8 mouse cellular contexts compared by ENCODE assay signal in genomic region chr5:65336075-65336355, GRCm38 (mm10). TPM values are rescaled to one million over a fixed set of nuclear protein-coding genes. Genes with fewer than 3 reads are reported as not detected.
DNase-seq lines count a peak whose midpoint lies in the region; ATAC-seq and TF ChIP-seq lines count a peak whose summit lies in the region.

No protein-coding gene starts in this region.

- no peak for TF ChIP-seq POLR2A in MEL (IDR thresholded peaks at IDR 0.05; ENCODE audit: control insufficient read depth in 1 of 2, insufficient read depth in 1 of 2, low read depth in 1 of 2, low read length in 2 of 2, poor library complexity in 1 of 2)

- peaks cover 23% of the 10 kb centered on the region for H3K79me2 ChIP-seq in MEL (ENCODE audit: control insufficient read depth, insufficient read depth, low read length, poor library complexity)

- intact Hi-C loops in heart, postnatal 10 days (cut with DNase I) = loop anchor here (2.0 kb wide), 1 partner anchor 55 kb away; the partner anchor contains the start of genes Lias and Rpl9

- no peak for DNase-seq in heart, postnatal 0 days (ENCODE audit: low spot score)
- no peak for DNase-seq in heart, postnatal 10 days
- DNase-seq in MEL (ENCODE audit: low read depth, low spot score) = no peak
- DNase-seq in hindbrain, embryonic 11.5 days (ENCODE audit: low spot score) = no peak
- DNase-seq in midbrain, embryonic 11.5 days (ENCODE audit: low spot score, missing footprints) = no peak
- no peak for DNase-seq in spleen, adult 18-20 months
- DNase-seq in kidney, adult 9 months = no peak
- DNase-seq in gastrocnemius, postnatal 25 days = no peak

- H3K36me3 ChIP-seq in heart, postnatal 0 days (replicated peaks; ENCODE audit: control insufficient read depth, insufficient read depth, low read length) = 0 out of 2 replicates have a peak, but pooled peaks cover 3% of the 10 kb centered on the region
- peaks cover 0 to 16% of the 10 kb centered on the region in 2 experiments; a peak in 3 of 4 replicates for H3K36me3 ChIP-seq in MEL (ENCODE audit: control insufficient read depth in 1 of 2, insufficient read depth in 2 of 2, low read length in 2 of 2)
- H3K36me3 ChIP-seq in hindbrain, embryonic 11.5 days (ENCODE audit: control insufficient read depth, insufficient read depth, low read length) = no peaks in the 10 kb centered on the region
- H3K36me3 ChIP-seq in midbrain, embryonic 11.5 days (ENCODE audit: control insufficient read depth, insufficient read depth, low read length) = 0 out of 2 replicates have a peak, but pooled peaks cover 2% of the 10 kb centered on the region

- ATAC-seq in heart, postnatal 0 days (ENCODE audit: insufficient read depth, low read depth) = no peak
- peak; percentile 58; the same call in 1 of the 2 replicates for ATAC-seq in hindbrain, embryonic 11.5 days (ENCODE audit: low FRiP score)
- peak; percentile 22; the same call in 1 of the 2 replicates for ATAC-seq in midbrain, embryonic 11.5 days (ENCODE audit: low FRiP score)

- 0 out of 2 replicates have a peak overlapping the region, but pooled peaks have one; percentile 76 for H3K9ac ChIP-seq in heart, postnatal 0 days (replicated peaks; ENCODE audit: low read depth, low read length)
- H3K9ac ChIP-seq in MEL (ENCODE audit: control insufficient read depth, low read depth, low read length, poor library complexity, severe bottlenecking) = peak overlapping the region; percentile 56
- no peak overlapping the region for H3K9ac ChIP-seq in hindbrain, embryonic 11.5 days (ENCODE audit: low read depth, low read length)
- peak overlapping the region; percentile 84; the same call in 1 of the 2 replicates for H3K9ac ChIP-seq in midbrain, embryonic 11.5 days (ENCODE audit: low read length)

- no peak for TF ChIP-seq RAD21 in MEL (IDR thresholded peaks at IDR 0.05; ENCODE audit: low read depth, low read length)

- H3K4me3 ChIP-seq in heart, postnatal 0 days (ENCODE audit: low read depth, low read length) = peak overlapping the region; percentile 89
- H3K4me3 ChIP-seq in MEL (ENCODE audit: control insufficient read depth in 1 of 2, insufficient read depth in 1 of 2, low read depth in 2 of 2, low read length in 2 of 2) = peak overlapping the region; percentile 40 to 80
- peak overlapping the region; percentile 87 for H3K4me3 ChIP-seq in hindbrain, embryonic 11.5 days (ENCODE audit: low read depth, low read length)
- H3K4me3 ChIP-seq in midbrain, embryonic 11.5 days (ENCODE audit: low read depth, low read length) = peak overlapping the region; percentile 64

- no peak overlapping the region for H3K27ac ChIP-seq in heart, postnatal 0 days (ENCODE audit: low read depth)
- peak overlapping the region; percentile 57 for H3K27ac ChIP-seq in MEL (ENCODE audit: control insufficient read depth, low read depth, low read length)
- no peak overlapping the region for H3K27ac ChIP-seq in hindbrain, embryonic 11.5 days (ENCODE audit: low read depth, low read length)
- H3K27ac ChIP-seq in midbrain, embryonic 11.5 days (ENCODE audit: low read depth, low read length) = no peak overlapping the region

- no peaks in the 10 kb centered on the region for H3K9me3 ChIP-seq in heart, postnatal 0 days (replicated peaks; ENCODE audit: control insufficient read depth, low read length)
- H3K9me3 ChIP-seq in MEL (replicated peaks; ENCODE audit: insufficient read depth, low read length) = no peaks in the 10 kb centered on the region
- H3K9me3 ChIP-seq in hindbrain, embryonic 11.5 days (ENCODE audit: control insufficient read depth, low read length) = no peaks in the 10 kb centered on the region
- H3K9me3 ChIP-seq in midbrain, embryonic 11.5 days (ENCODE audit: control insufficient read depth, low read length) = no peaks in the 10 kb centered on the region

- 13% methylated on average over 4 of the region's 4 CpGs for whole genome bisulfite sequencing in heart, postnatal 0 days
- WGBS in hindbrain, embryonic 11.5 days = 25% methylated on average over 4 of the region's 4 CpGs
- 33% methylated on average over 4 of the region's 4 CpGs for WGBS in midbrain, embryonic 11.5 days

- no peak for TF ChIP-seq CTCF in heart, postnatal 0 days (IDR thresholded peaks at IDR 0.05; ENCODE audit: low read depth)
- no peak for TF ChIP-seq CTCF in MEL (IDR thresholded peaks at IDR 0.05 in 2 of 3, conservative IDR thresholded peaks at IDR 0.05 in 1 of 3; ENCODE audit: control insufficient read depth in 1 of 3, insufficient read depth in 1 of 3, low read depth in 2 of 3, low read length in 3 of 3, poor library complexity in 1 of 3, severe bottlenecking in 1 of 3)

- H3K27me3 ChIP-seq in heart, postnatal 0 days (ENCODE audit: control insufficient read depth, insufficient read depth, low read length) = no peaks in the 10 kb centered on the region
- H3K27me3 ChIP-seq in MEL (ENCODE audit: control insufficient read depth in 1 of 2, insufficient read depth in 2 of 2, low read length in 2 of 2) = no peaks in the 10 kb centered on the region
- no peaks in the 10 kb centered on the region for H3K27me3 ChIP-seq in hindbrain, embryonic 11.5 days (ENCODE audit: control insufficient read depth, insufficient read depth, low read length)
- H3K27me3 ChIP-seq in midbrain, embryonic 11.5 days (ENCODE audit: control insufficient read depth, insufficient read depth, low read length) = no peaks in the 10 kb centered on the region

- TF ChIP-seq EP300 in heart, postnatal 0 days (IDR thresholded peaks at IDR 0.05; ENCODE audit: low read depth) = no peak
- no peak for TF ChIP-seq EP300 in MEL (IDR thresholded peaks at IDR 0.05; ENCODE audit: low read depth in 1 of 2, low read length in 2 of 2)

- 0 out of 2 replicates have a peak, but pooled peaks cover 11% of the 10 kb centered on the region for H3K4me1 ChIP-seq in heart, postnatal 0 days (ENCODE audit: control insufficient read depth, insufficient read depth)
- peaks cover 0 to 12% of the 10 kb centered on the region in 2 experiments; a peak in 2 of 4 replicates for H3K4me1 ChIP-seq in MEL (ENCODE audit: control insufficient read depth in 1 of 2, insufficient read depth in 2 of 2, low read length in 2 of 2)
- H3K4me1 ChIP-seq in hindbrain, embryonic 11.5 days (replicated peaks; ENCODE audit: control insufficient read depth, insufficient read depth, low read length) = no peaks in the 10 kb centered on the region
- peaks cover 2% of the 10 kb centered on the region; the same call in 1 of the 2 replicates for H3K4me1 ChIP-seq in midbrain, embryonic 11.5 days (ENCODE audit: control insufficient read depth, insufficient read depth, low read length)

- H3K4me2 ChIP-seq in heart, postnatal 0 days (ENCODE audit: low read depth, low read length) = peak overlapping the region; percentile 86
- H3K4me2 ChIP-seq in hindbrain, embryonic 11.5 days (replicated peaks; ENCODE audit: low read depth, low read length) = peak overlapping the region; percentile 72
- H3K4me2 ChIP-seq in midbrain, embryonic 11.5 days = peak overlapping the region; percentile 60

TF ChIP-seq in MEL, 35 proteins besides CTCF, POLR2A, EP300 and RAD21 (continues in another document):
- no peak for TF ChIP-seq MXI1 (IDR thresholded peaks at IDR 0.05; ENCODE audit: low read depth, low read length)

RNA-seq across cellular contexts. Expression of gene Rfc1, which starts 0.5 kb away (rescaled TPM):
- total RNA-seq in heart, postnatal 0 days (2014; rRNA removed; ENCODE audit: low replicate concordance) = 13.3 and 34.9 TPM in 2 replicates
- 36.7 and 39.4 TPM in 2 replicates for polyA plus RNA-seq in heart, postnatal 0 days (2015; fragmentation: Nextera tagmentation; extraction: Ambion mirVana)
- 10 to 100 TPM; 27.3 to 30.5 TPM for total RNA-seq in heart, postnatal 10 days (2021)
- 50.2 and 50.6 TPM in 2 replicates for total RNA-seq in MEL (2012; rRNA removed)
- 1,000 to 10,000 TPM in 1 of 2 experiments, 10 to 100 TPM in 1; 51.5 to 2,723 TPM for polyA plus RNA-seq in MEL (2012; ENCODE audit: insufficient read depth in 1 of 2, insufficient read length in 2 of 2, low read depth in 1 of 2, low replicate concordance in 2 of 2, missing spikeins in 1 of 2)
- 81.1 TPM in 2 replicates for polyA plus RNA-seq in hindbrain, embryonic 11.5 days (2014; fragmentation: Nextera tagmentation; extraction: Ambion mirVana)
- 92.3 and 98.2 TPM in 2 replicates for polyA plus RNA-seq in midbrain, embryonic 11.5 days (2014; fragmentation: Nextera tagmentation; extraction: Ambion mirVana)
- 10 to 100 TPM; 18.3 to 20.5 TPM for total RNA-seq in gastrocnemius, postnatal 25 days (2021)

RNA-seq across cellular contexts. Expression of gene Klb, which starts 12.1 kb away (rescaled TPM):
- total RNA-seq in heart, postnatal 0 days (2014; rRNA removed; ENCODE audit: low replicate concordance) = not detected in 2 replicates
- 0.05 TPM in 1 of 2 replicates, not detected in the other for polyA plus RNA-seq in heart, postnatal 0 days (2015; fragmentation: Nextera tagmentation; extraction: Ambion mirVana)
- total RNA-seq in heart, postnatal 10 days (2021) = 1 to 10 TPM in 1 of 2 experiments, under 1 TPM in 1; 0.79 to 1.7 TPM
- total RNA-seq in MEL (2012; rRNA removed) = not detected in 2 replicates
- polyA plus RNA-seq in MEL (2012; ENCODE audit: insufficient read depth in 1 of 2, insufficient read length in 2 of 2, low read depth in 1 of 2, low replicate concordance in 2 of 2, missing spikeins in 1 of 2) = under 1 TPM in 1 of 2 experiments, not detected in 1; 0.04 TPM
- 0.11 TPM in 1 of 2 replicates, not detected in the other for polyA plus RNA-seq in hindbrain, embryonic 11.5 days (2014; fragmentation: Nextera tagmentation; extraction: Ambion mirVana)
- 0.04 and 0.14 TPM in 2 replicates for polyA plus RNA-seq in midbrain, embryonic 11.5 days (2014; fragmentation: Nextera tagmentation; extraction: Ambion mirVana)
- total RNA-seq in gastrocnemius, postnatal 25 days (2021) = under 1 TPM; 0.18 to 0.64 TPM

RNA-seq across cellular contexts. Expression of gene Rpl9, which starts 55.2 kb away (rescaled TPM):
- total RNA-seq in heart, postnatal 0 days (2014; rRNA removed; ENCODE audit: low replicate concordance) = 1,074 and 1,362 TPM in 2 replicates
- 506 and 542 TPM in 2 replicates for polyA plus RNA-seq in heart, postnatal 0 days (2015; fragmentation: Nextera tagmentation; extraction: Ambion mirVana)
- 100 to 1,000 TPM; 756 to 758 TPM for total RNA-seq in heart, postnatal 10 days (2021)
- total RNA-seq in MEL (2012; rRNA removed) = 2,063 and 2,181 TPM in 2 replicates
- polyA plus RNA-seq in MEL (2012; ENCODE audit: insufficient read depth in 1 of 2, insufficient read length in 2 of 2, low read depth in 1 of 2, low replicate concordance in 2 of 2, missing spikeins in 1 of 2) = 1,000 to 10,000 TPM in 1 of 2 experiments, not detected in 1; 1,251 TPM
- polyA plus RNA-seq in hindbrain, embryonic 11.5 days (2014; fragmentation: Nextera tagmentation; extraction: Ambion mirVana) = 894 and 900 TPM in 2 replicates
- 896 and 929 TPM in 2 replicates for polyA plus RNA-seq in midbrain, embryonic 11.5 days (2014; fragmentation: Nextera tagmentation; extraction: Ambion mirVana)
- total RNA-seq in gastrocnemius, postnatal 25 days (2021) = 100 to 1,000 TPM; 487 to 495 TPM

RNA-seq across cellular contexts. Expression of gene Lias, which starts 55.3 kb away (rescaled TPM):
- total RNA-seq in heart, postnatal 0 days (2014; rRNA removed; ENCODE audit: low replicate concordance) = 26.2 and 36.8 TPM in 2 replicates
- polyA plus RNA-seq in heart, postnatal 0 days (2015; fragmentation: Nextera tagmentation; extraction: Ambion mirVana) = 71.5 and 75.2 TPM in 2 replicates
- 10 to 100 TPM; 56.7 to 57.9 TPM for total RNA-seq in heart, postnatal 10 days (2021)
- 52.4 and 55.3 TPM in 2 replicates for total RNA-seq in MEL (2012; rRNA removed)
- polyA plus RNA-seq in MEL (2012; ENCODE audit: insufficient read depth in 1 of 2, insufficient read length in 2 of 2, low read depth in 1 of 2, low replicate concordance in 2 of 2, missing spikeins in 1 of 2) = 10 to 100 TPM in 1 of 2 experiments, not detected in 1; 47.1 TPM
- 64.7 and 66.5 TPM in 2 replicates for polyA plus RNA-seq in hindbrain, embryonic 11.5 days (2014; fragmentation: Nextera tagmentation; extraction: Ambion mirVana)
- 67.4 and 67.8 TPM in 2 replicates for polyA plus RNA-seq in midbrain, embryonic 11.5 days (2014; fragmentation: Nextera tagmentation; extraction: Ambion mirVana)
- total RNA-seq in gastrocnemius, postnatal 25 days (2021) = 10 to 100 TPM; 37.2 to 42.7 TPM
